In the genomic region with DNA sequence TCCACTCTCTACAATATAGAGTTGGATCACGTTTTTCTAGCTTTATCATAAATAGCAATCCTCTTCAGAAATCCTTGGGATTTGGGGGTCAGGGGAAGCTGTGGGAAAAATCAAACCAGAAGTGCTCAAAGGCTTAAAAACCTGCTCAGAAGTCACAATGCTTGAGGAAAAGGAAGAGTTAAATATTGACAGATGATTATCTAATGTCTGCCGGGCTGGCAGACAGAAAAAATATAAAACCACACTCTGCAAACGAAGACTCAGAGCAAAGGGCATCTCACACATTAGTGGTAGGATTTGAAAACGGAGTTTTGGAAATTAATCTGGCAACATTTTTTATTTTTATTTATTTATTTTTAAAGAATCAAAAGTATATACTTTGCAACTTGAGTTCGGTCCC, we compare ENCODE assay signal across 21 mouse cellular contexts.
"Had no signal": no experiment of that assay in that cellular context is flagged by ENCODE, and none has a peak within 500 bp of the region (broad histone marks: within the 10 kb centered on the region; RNA-seq: fewer than 3 reads in every experiment).

No protein-coding gene starts in this region.

- H3K4me3 ChIP-seq: heart, adult 2 months; heart, embryonic 13.5 days; heart, embryonic 15.5 days; hindbrain, embryonic 13.5 days; hindbrain, embryonic 15.5 days; kidney, embryonic 15.5 days; limb, embryonic 13.5 days; limb, embryonic 15.5 days; liver, embryonic 12.5 days had no signal

- H3K27ac ChIP-seq: heart, adult 2 months; heart, embryonic 13.5 days; heart, embryonic 15.5 days; hindbrain, embryonic 13.5 days; hindbrain, embryonic 15.5 days; hindbrain, postnatal 0 days; kidney, embryonic 15.5 days; kidney, postnatal 0 days; limb, embryonic 13.5 days; limb, embryonic 15.5 days; liver, embryonic 12.5 days; liver, embryonic 14.5 days had no signal

- DNase-seq: gastrocnemius, postnatal 14 days; gastrocnemius, postnatal 36 days; heart, adult 11 months; heart, adult 2 months; heart, postnatal 14 days; heart, postnatal 36 days; layer of hippocampus, adult 9-11 months; layer of hippocampus, postnatal 36 days; left cerebral cortex, postnatal 4 days had no signal

- H3K27me3 ChIP-seq: heart, embryonic 13.5 days; heart, embryonic 15.5 days; hindbrain, embryonic 13.5 days; hindbrain, embryonic 15.5 days; kidney, embryonic 15.5 days; limb, embryonic 13.5 days; limb, embryonic 15.5 days; liver, embryonic 12.5 days had no signal

- H3K4me1 ChIP-seq: heart, embryonic 13.5 days; heart, embryonic 15.5 days; hindbrain, embryonic 13.5 days; hindbrain, embryonic 15.5 days; limb, embryonic 15.5 days had no signal

- H3K9ac ChIP-seq: forebrain, postnatal 0 days; heart, embryonic 13.5 days; heart, embryonic 15.5 days; hindbrain, embryonic 13.5 days; hindbrain, embryonic 15.5 days; kidney, embryonic 15.5 days; limb, embryonic 13.5 days; limb, embryonic 15.5 days; liver, embryonic 12.5 days; liver, embryonic 14.5 days had no signal

- H3K36me3 ChIP-seq: heart, embryonic 13.5 days; heart, embryonic 15.5 days; hindbrain, embryonic 13.5 days; hindbrain, embryonic 15.5 days; kidney, embryonic 15.5 days; limb, embryonic 13.5 days; limb, embryonic 15.5 days; liver, embryonic 12.5 days had no signal
